Mouse (Mus musculus) lung, embryonic 15.5 days (tissue): ENCODE measurements around the gene Foxl1. TPM values are rescaled to one million over a fixed set of nuclear protein-coding genes. Genes with fewer than 3 reads are reported as not detected.
A peak's percentile ranks its signal among the peaks of the same experiment; 100 is the strongest.

Experiments used
- ATAC-seq: fragments of 200-750 bp; cut with Nextera tagmentation; 2 replicates; pipeline ENCODE4 v1.8.0; 2017; ENCODE audit warnings: moderate number of reproducible peaks, borderline replicate concordance; ENCODE audit not compliant: low FRiP score, low TSS enrichment; ENCODE audit errors: extremely low read depth
- H3K27ac ChIP-seq: fragments of 300-500 bp; sonication (generic); 2 replicates; pipeline ENCODE4 v1.5.1; 2015; ENCODE audit warnings: moderate library complexity, mild to moderate bottlenecking, inconsistent platforms
- H3K27me3 ChIP-seq: fragments of 300-500 bp; sonication (generic); 2 replicates; pipeline ENCODE4 v1.6.1; 2015; ENCODE audit warnings: inconsistent platforms
- H3K36me3 ChIP-seq: fragments of 300-500 bp; sonication (generic); 2 replicates; pipeline ENCODE4 v1.6.1; 2015; ENCODE audit warnings: inconsistent platforms
- H3K4me1 ChIP-seq: fragments of 300-500 bp; sonication (generic); 2 replicates; pipeline ENCODE4 v1.6.1; 2015; ENCODE audit warnings: inconsistent platforms
- H3K4me2 ChIP-seq: fragments of 300-500 bp; sonication (generic); 2 replicates; pipeline ENCODE4 v1.6.1; 2015; ENCODE audit warnings: inconsistent platforms, mild to moderate bottlenecking, moderate library complexity
- H3K4me3 ChIP-seq: fragments of 300-500 bp; sonication (generic); 2 replicates; pipeline ENCODE4 v1.5.1; 2015; ENCODE audit warnings: mild to moderate bottlenecking, inconsistent platforms
- H3K9ac ChIP-seq: fragments of 300-500 bp; sonication (generic); 2 replicates; pipeline ENCODE4 v1.6.1; 2015; ENCODE audit warnings: inconsistent platforms
- H3K9me3 ChIP-seq: fragments of 300-500 bp; sonication (generic); 2 replicates; pipeline ENCODE4 v1.6.1; 2016; ENCODE audit warnings: inconsistent platforms
- WGBS: fragments of 180-500 bp; shearing (Covaris S2); methylation state at CpG from one replicate; pipeline ENCODE4 v1.1.7; 2015; 5-methylcytosine and 5-hydroxymethylcytosine counted together
- polyA plus RNA-seq: library from polyadenylated mRNA; unstranded; fragments of >200 nt; fragmentation: Nextera tagmentation; extraction: Ambion mirVana; gene quantifications from 2 replicates; pipeline ENCODE4 v1.2.1, GENCODE M21; 2015

The Foxl1 gene
- polyA plus RNA-seq, 1 experiment from 2014 or later, result 6.8 TPM

GRCm38 (mm10) chr8:121085011-121085410, 42.7 kb upstream of the Foxl1 start:
- ATAC-seq, result no peak
- Histone ChIP-seq H3K4me1 (peaks cover 25% of the 10 kb centered on the region), H3K27me3 (peaks cover 94% of the 10 kb centered on the region), H3K9ac (peak overlapping the region; percentile 82), H3K4me3 (peak overlapping the region; percentile 73), H3K4me2 (peak overlapping the region; percentile 78), H3K36me3 (no peaks in the 10 kb centered on the region), H3K9me3 (no peaks in the 10 kb centered on the region), H3K27ac (peak overlapping the region; percentile 99)
- WGBS, result 3% methylated on average over 30 of the region's 30 CpGs

- Histone ChIP-seq H3K4me1 (peaks cover 26% of the 10 kb centered on the region), H3K9ac (peak overlapping the region; percentile 82), H3K36me3 (no peaks in the 10 kb centered on the region), H3K4me2 (peak overlapping the region; percentile 78), H3K9me3 (no peaks in the 10 kb centered on the region), H3K27me3 (peaks cover 94% of the 10 kb centered on the region), H3K27ac (peak overlapping the region; percentile 99), H3K4me3 (peak overlapping the region; percentile 73)
- WGBS, result 28% methylated on average over 3 of the region's 3 CpGs
- ATAC-seq, result no peak
Observed at GRCm38 (mm10) chr8:121085561-121085960, 42.2 kb upstream of the Foxl1 start.

- Histone ChIP-seq H3K9ac (peak overlapping the region; percentile 82), H3K4me1 (peaks cover 32% of the 10 kb centered on the region), H3K4me3 (peak overlapping the region; percentile 73), H3K27me3 (peaks cover 94% of the 10 kb centered on the region), H3K4me2 (peak overlapping the region; percentile 78), H3K9me3 (no peaks in the 10 kb centered on the region), H3K27ac (peak overlapping the region; percentile 99), H3K36me3 (no peaks in the 10 kb centered on the region)
- WGBS, result 9% methylated on average over 19 of the region's 19 CpGs
- ATAC-seq, result no peak
Observed at GRCm38 (mm10) chr8:121086004-121086900, 41.5 kb upstream of the Foxl1 start.

GRCm38 (mm10) chr8:121088281-121088680, 39.5 kb upstream of the Foxl1 start:
- H3K9ac ChIP-seq, result peak overlapping the region; percentile 51
- H3K27me3 ChIP-seq, result peaks cover 93% of the 10 kb centered on the region
- WGBS, result 8% methylated on average over 8 of the region's 8 CpGs

GRCm38 (mm10) chr8:121088871-121089630, 38.7 kb upstream of the Foxl1 start:
- Histone ChIP-seq H3K36me3 (no peaks in the 10 kb centered on the region), H3K4me1 (peaks cover 40% of the 10 kb centered on the region), H3K27ac (peak overlapping the region; percentile 69), H3K4me3 (peak overlapping the region; percentile 73), H3K9me3 (no peaks in the 10 kb centered on the region), H3K4me2 (peak overlapping the region; percentile 78), H3K9ac (peak overlapping the region; percentile 51), H3K27me3 (peaks cover 93% of the 10 kb centered on the region)
- ATAC-seq, result no peak
- 5% methylated on average over 40 of the region's 40 CpGs for WGBS

More at GRCm38 (mm10) chr8:121088281-121088680, 39.5 kb upstream of the Foxl1 start:
- H3K4me2 ChIP-seq, result peak overlapping the region; percentile 78
- peaks cover 42% of the 10 kb centered on the region for H3K4me1 ChIP-seq
- no peak for ATAC-seq
- H3K4me3 ChIP-seq, result peak overlapping the region; percentile 73
- no peaks in the 10 kb centered on the region for H3K9me3 ChIP-seq
- peak overlapping the region; percentile 29; the same call in 1 of the 2 replicates for H3K27ac ChIP-seq
- no peaks in the 10 kb centered on the region for H3K36me3 ChIP-seq

GRCm38 (mm10) chr8:121089631-121090380, 37.9 kb upstream of the Foxl1 start:
- Histone ChIP-seq H3K4me3 (peak overlapping the region; percentile 73), H3K27ac (peak overlapping the region; percentile 69), H3K9ac (peak overlapping the region; percentile 51), H3K9me3 (no peaks in the 10 kb centered on the region), H3K27me3 (peaks cover 86% of the 10 kb centered on the region), H3K4me1 (peaks cover 40% of the 10 kb centered on the region), H3K36me3 (no peaks in the 10 kb centered on the region), H3K4me2 (peak overlapping the region; percentile 78)
- no peak for ATAC-seq
- 10% methylated on average over 32 of the region's 32 CpGs for WGBS

- Histone ChIP-seq H3K4me1 (peaks cover 40% of the 10 kb centered on the region), H3K4me2 (peak overlapping the region; percentile 78), H3K4me3 (peak overlapping the region; percentile 11; the same call in 1 of the 2 replicates), H3K9ac (peak overlapping the region; percentile 51; the same call in 1 of the 2 replicates), H3K9me3 (no peaks in the 10 kb centered on the region), H3K27me3 (peaks cover 77% of the 10 kb centered on the region), H3K36me3 (no peaks in the 10 kb centered on the region), H3K27ac (peak overlapping the region; percentile 69)
- peak; percentile 28; the same call in 1 of the 2 replicates for ATAC-seq
- 4% methylated on average over 1 of the region's 1 CpGs for WGBS
Observed at GRCm38 (mm10) chr8:121090716-121091115, 37.0 kb upstream of the Foxl1 start.

- Histone ChIP-seq H3K27me3 (peaks cover 62% of the 10 kb centered on the region), H3K9ac (no peak overlapping the region), H3K9me3 (no peaks in the 10 kb centered on the region), H3K4me1 (peaks cover 40% of the 10 kb centered on the region), H3K27ac (peak overlapping the region; percentile 69), H3K4me3 (no peak overlapping the region), H3K4me2 (no peak overlapping the region), H3K36me3 (peaks cover 2% of the 10 kb centered on the region)
- WGBS, result 20% methylated on average over 6 of the region's 6 CpGs
- peak; percentile 46; the same call in 1 of the 2 replicates for ATAC-seq
Observed at GRCm38 (mm10) chr8:121092141-121092540, 35.6 kb upstream of the Foxl1 start.

GRCm38 (mm10) chr8:121092627-121093026, 35.1 kb upstream of the Foxl1 start:
- peak; percentile 44 for ATAC-seq
- 1% methylated on average over 16 of the region's 16 CpGs for WGBS
- H3K4me2 ChIP-seq, result peak overlapping the region; percentile 26; the same call in 1 of the 2 replicates
- 0 out of 2 replicates have a peak overlapping the region, but pooled peaks have one; percentile 69 for H3K27ac ChIP-seq
- H3K4me1 ChIP-seq, result peaks cover 40% of the 10 kb centered on the region
- peaks cover 5% of the 10 kb centered on the region for H3K36me3 ChIP-seq
- H3K9ac ChIP-seq, result no peak overlapping the region
- H3K9me3 ChIP-seq, result no peaks in the 10 kb centered on the region
- no peak overlapping the region for H3K4me3 ChIP-seq
- peaks cover 60% of the 10 kb centered on the region for H3K27me3 ChIP-seq

- Histone ChIP-seq H3K27me3 (peaks cover 53% of the 10 kb centered on the region), H3K4me2 (no peak overlapping the region), H3K9ac (no peak overlapping the region), H3K4me1 (peaks cover 40% of the 10 kb centered on the region), H3K9me3 (no peaks in the 10 kb centered on the region), H3K36me3 (peaks cover 11% of the 10 kb centered on the region), H3K4me3 (no peak overlapping the region), H3K27ac (no peak overlapping the region)
- ATAC-seq, result no peak
- 60% methylated on average over 6 of the region's 6 CpGs for WGBS
Observed at GRCm38 (mm10) chr8:121093496-121093895, 34.2 kb upstream of the Foxl1 start.
